Mouse (Mus musculus) midbrain, embryonic 13.5 days (tissue): Measurements from ENCODE around the gene Zfp775. TPM values are rescaled to one million over a fixed set of nuclear protein-coding genes. Genes with fewer than 3 reads are reported as not detected.

Experiments used
- ATAC-seq: fragments of 200-750 bp; cut with Nextera tagmentation; 2 replicates; pipeline ENCODE4 v1.8.0; 2017; ENCODE audit warnings: mild to moderate bottlenecking, moderate TSS enrichment, moderate library complexity
- H3K27ac ChIP-seq: fragments of 300-500 bp; sonication (generic); 2 replicates; pipeline ENCODE4 v1.5.1; 2015; ENCODE audit warnings: inconsistent platforms, mild to moderate bottlenecking, moderate library complexity
- H3K27me3 ChIP-seq: fragments of 300-500 bp; sonication (generic); 2 replicates; pipeline ENCODE4 v1.6.1; 2015; ENCODE audit warnings: mild to moderate bottlenecking, inconsistent platforms
- H3K36me3 ChIP-seq: fragments of 300-500 bp; sonication (generic); 2 replicates; pipeline ENCODE4 v1.6.1; 2015; ENCODE audit warnings: mild to moderate bottlenecking, inconsistent platforms
- H3K4me1 ChIP-seq: fragments of 300-500 bp; sonication (generic); replicated peaks from 2 replicates; pipeline ENCODE4 v1.6.1; 2015; ENCODE audit warnings: inconsistent platforms
- H3K4me2 ChIP-seq: fragments of 300-500 bp; sonication (generic); replicated peaks from 2 replicates; pipeline ENCODE4 v1.6.1; 2015; ENCODE audit warnings: moderate library complexity, mild to moderate bottlenecking, inconsistent platforms
- H3K4me3 ChIP-seq: fragments of 300-500 bp; sonication (generic); replicated peaks from 2 replicates; pipeline ENCODE4 v1.5.1; 2015; ENCODE audit warnings: mild to moderate bottlenecking, inconsistent platforms
- H3K9ac ChIP-seq: fragments of 300-500 bp; sonication (generic); replicated peaks from 2 replicates; pipeline ENCODE4 v1.6.1; 2015; ENCODE audit warnings: mild to moderate bottlenecking, inconsistent platforms
- H3K9me3 ChIP-seq: fragments of 300-500 bp; sonication (generic); 2 replicates; pipeline ENCODE4 v1.6.1; 2016; ENCODE audit warnings: mild to moderate bottlenecking, inconsistent platforms
- WGBS: fragments of 180-500 bp; shearing (Covaris S2); methylation state at CpG from one replicate; pipeline ENCODE4 v1.1.7; 2015; 5-methylcytosine and 5-hydroxymethylcytosine counted together
- polyA plus RNA-seq: library from polyadenylated mRNA; unstranded; fragments of >200 nt; fragmentation: Nextera tagmentation; extraction: Ambion mirVana; gene quantifications from 2 replicates; pipeline ENCODE4 v1.2.1, GENCODE M21; 2015

Zfp775 gene
- polyA plus RNA-seq, 1 experiment from 2014 or later, result 14.6 TPM

DNA sequence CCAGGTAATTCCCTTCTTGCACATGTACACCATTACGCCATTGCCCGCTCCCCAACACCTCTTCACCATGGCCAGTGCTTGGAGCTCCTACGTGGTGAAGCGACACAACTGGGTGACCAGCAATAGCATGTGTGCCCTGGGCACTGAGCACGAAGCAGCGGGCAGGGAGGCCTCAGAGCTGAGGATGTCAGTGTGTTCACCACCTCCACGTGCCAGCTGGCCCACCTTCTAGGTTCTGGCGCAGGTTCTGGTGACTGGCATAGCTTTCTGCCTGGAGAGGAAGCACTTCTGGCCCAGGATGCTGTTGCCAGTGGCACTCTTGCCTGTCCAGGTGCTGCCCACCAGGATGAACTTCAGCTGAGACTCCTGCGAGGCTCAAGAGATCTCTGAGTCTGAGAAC, 63.6 kb downstream of the Zfp775 start:
- ATAC-seq, result no peak
- no peak overlapping the region for H3K27ac ChIP-seq
- 90% methylated on average over 9 of the region's 9 CpGs for WGBS
- no peak overlapping the region for H3K4me2 ChIP-seq
- no peaks in the 10 kb centered on the region for H3K36me3 ChIP-seq
- H3K4me1 ChIP-seq, result no peaks in the 10 kb centered on the region
- H3K9ac ChIP-seq, result no peak overlapping the region
- H3K4me3 ChIP-seq, result no peak overlapping the region
- H3K27me3 ChIP-seq, result no peaks in the 10 kb centered on the region
- H3K9me3 ChIP-seq, result no peaks in the 10 kb centered on the region

DNA sequence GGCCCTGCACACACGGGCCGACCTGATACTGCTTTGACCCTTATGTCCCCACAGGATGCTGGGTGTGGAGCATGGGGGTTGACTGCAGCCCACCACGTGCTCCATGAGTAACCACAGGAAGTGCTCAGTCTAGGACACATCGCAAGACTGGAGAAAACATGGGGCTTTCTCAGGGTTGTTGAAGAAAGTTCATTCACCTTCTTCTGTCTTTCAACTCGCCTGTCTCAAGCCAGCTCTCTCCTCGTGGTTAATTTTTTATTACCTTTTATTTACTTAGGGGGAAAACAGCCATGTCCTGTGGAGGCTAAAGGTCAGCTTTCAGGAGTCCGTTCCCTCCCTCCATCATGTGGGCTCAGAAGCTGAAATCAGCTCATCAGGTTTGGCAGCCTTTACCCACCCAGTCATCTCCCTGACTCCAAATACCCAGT, 64.3 kb downstream of the Zfp775 start:
- H3K9ac ChIP-seq, result no peak overlapping the region
- no peaks in the 10 kb centered on the region for H3K36me3 ChIP-seq
- ATAC-seq, result no peak
- no peak overlapping the region for H3K4me3 ChIP-seq
- no peak overlapping the region for H3K4me2 ChIP-seq
- 73% methylated on average over 7 of the region's 7 CpGs for WGBS
- H3K27me3 ChIP-seq, result no peaks in the 10 kb centered on the region
- H3K9me3 ChIP-seq, result no peaks in the 10 kb centered on the region
- no peak overlapping the region for H3K27ac ChIP-seq
- H3K4me1 ChIP-seq, result no peaks in the 10 kb centered on the region

DNA sequence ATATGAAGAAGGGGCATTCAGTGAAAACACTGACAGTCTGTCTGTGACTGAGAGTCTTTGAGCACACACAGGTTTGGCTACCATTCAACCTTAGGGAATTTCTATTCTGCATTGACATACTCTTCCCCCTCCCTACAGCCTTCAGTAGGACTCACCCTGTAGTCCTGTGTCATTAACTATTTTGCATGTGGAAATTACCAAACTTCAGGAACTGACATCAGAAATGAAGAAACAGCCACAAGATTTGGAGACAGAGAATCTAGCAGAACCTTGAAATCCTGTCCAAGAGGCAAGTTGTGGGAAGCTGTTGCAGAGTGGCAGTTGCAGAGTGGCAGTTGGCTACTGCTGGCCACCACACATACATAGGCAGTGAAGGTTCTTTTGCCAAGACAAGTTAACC, 66.2 kb downstream of the Zfp775 start:
- Histone ChIP-seq H3K4me1 (no peaks in the 10 kb centered on the region), H3K27ac (no peak overlapping the region), H3K27me3 (no peaks in the 10 kb centered on the region), H3K4me3 (no peak overlapping the region), H3K4me2 (no peak overlapping the region), H3K9ac (no peak overlapping the region), H3K36me3 (no peaks in the 10 kb centered on the region), H3K9me3 (no peaks in the 10 kb centered on the region)
- no peak for ATAC-seq

DNA sequence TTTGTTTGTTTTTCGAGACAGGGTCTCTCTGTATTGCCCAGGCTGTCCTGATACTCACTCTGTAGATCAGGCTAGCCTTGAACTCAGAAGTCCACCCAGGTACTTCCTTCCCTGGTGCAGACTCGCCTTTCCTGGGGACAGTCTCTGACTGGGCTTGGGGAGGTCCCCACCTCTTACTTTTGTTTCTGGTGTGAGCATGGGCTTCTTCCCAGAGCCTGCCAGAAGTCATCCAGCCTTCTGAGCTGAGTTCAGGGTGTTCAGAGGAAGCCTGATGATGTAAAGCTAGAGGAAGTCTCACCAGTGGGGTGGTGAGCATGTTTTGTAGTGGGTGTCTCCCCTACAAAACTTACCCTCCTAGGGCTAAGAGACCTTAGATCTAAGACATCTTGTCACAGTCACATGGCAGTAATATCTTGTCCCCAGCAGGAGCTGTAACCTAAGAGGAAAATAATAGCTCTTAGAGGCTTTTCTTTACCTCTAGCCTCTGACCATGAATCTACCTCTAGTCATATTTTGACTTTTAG, 67.6 kb downstream of the Zfp775 start:
- WGBS, result 66% methylated on average over 2 of the region's 2 CpGs
- H3K4me3 ChIP-seq, result no peak overlapping the region
- H3K27me3 ChIP-seq, result no peaks in the 10 kb centered on the region
- no peak overlapping the region for H3K9ac ChIP-seq
- H3K9me3 ChIP-seq, result no peaks in the 10 kb centered on the region
- no peaks in the 10 kb centered on the region for H3K36me3 ChIP-seq
- H3K4me2 ChIP-seq, result no peak overlapping the region
- H3K27ac ChIP-seq, result no peak overlapping the region
- ATAC-seq, result no peak
- H3K4me1 ChIP-seq, result no peaks in the 10 kb centered on the region

Other genes with a start within 250 kb of the Zfp775 start
- 28.7 and 29.0 TPM in 2 replicates for gene Krba1, start 206.5 kb upstream of the Zfp775 start, polyA plus RNA-seq
- 23.6 and 24.3 TPM in 2 replicates for gene Zfp467, start 156.2 kb upstream of the Zfp775 start, polyA plus RNA-seq
- gene Sspo, start 153.8 kb upstream of the Zfp775 start, polyA plus RNA-seq, result 0.18 and 0.22 TPM in 2 replicates
- 174 and 176 TPM in 2 replicates for gene Atp6v0e2, start 64.4 kb upstream of the Zfp775 start, polyA plus RNA-seq
- gene Lrrc61, start 47.3 kb upstream of the Zfp775 start, polyA plus RNA-seq, result 20.8 and 21.2 TPM in 2 replicates
- gene Rarres2, start 29.3 kb upstream of the Zfp775 start, polyA plus RNA-seq, result 2.5 and 2.9 TPM in 2 replicates
- gene Gm45021, start 12.5 kb upstream of the Zfp775 start, polyA plus RNA-seq, result not detected in 2 replicates
- 44.6 and 47.2 TPM in 2 replicates for gene Repin1, start 8.2 kb upstream of the Zfp775 start, polyA plus RNA-seq
- 1.0 TPM in 1 of 2 replicates, not detected in the other for gene Gm44965, start 8.1 kb upstream of the Zfp775 start, polyA plus RNA-seq
- gene AI854703, start 24.7 kb downstream of the Zfp775 start, polyA plus RNA-seq, result 6.5 and 7.6 TPM in 2 replicates
- gene Gimap8, start 45.2 kb downstream of the Zfp775 start, polyA plus RNA-seq, result 0.46 and 0.53 TPM in 2 replicates
- 1.0 and 2.2 TPM in 2 replicates for gene Gimap9, start 74.1 kb downstream of the Zfp775 start, polyA plus RNA-seq
- gene Gimap4, start 82.5 kb downstream of the Zfp775 start, polyA plus RNA-seq, result 1.2 and 2.1 TPM in 2 replicates
- 5.4 and 7.0 TPM in 2 replicates for gene Gimap6, start 106.2 kb downstream of the Zfp775 start, polyA plus RNA-seq
- gene Gm28053, start 116.5 kb downstream of the Zfp775 start, polyA plus RNA-seq, result not detected in 2 replicates
- not detected in 2 replicates for gene Gimap7, start 116.6 kb downstream of the Zfp775 start, polyA plus RNA-seq
- 3.0 and 5.2 TPM in 2 replicates for gene Gimap1, start 137.0 kb downstream of the Zfp775 start, polyA plus RNA-seq
- 0.94 and 0.98 TPM in 2 replicates for gene Gimap5, start 144.1 kb downstream of the Zfp775 start, polyA plus RNA-seq
- gene Gimap3, start 168.8 kb downstream of the Zfp775 start, polyA plus RNA-seq, result not detected in 2 replicates
- gene Tmem176a, start 238.9 kb downstream of the Zfp775 start, polyA plus RNA-seq, result 16.4 and 19.4 TPM in 2 replicates
- gene Tmem176b, start 239.4 kb downstream of the Zfp775 start, polyA plus RNA-seq, result 93.2 and 108 TPM in 2 replicates